Mouse (Mus musculus) cerebellum, postnatal 25 days (tissue): ENCODE results near the gene Ly6g6f.

Experiments
- DNase-seq, 2 experiments: peaks; one replicate each; pipeline ENCODE4 v3.0.0; 2021; ENCODE audit warnings: mixed read lengths in 2 of 2

Ly6g6f gene

GRCm38 (mm10) chr17:35077786-35078233, 7.6 kb downstream of the Ly6g6f start, which contains the start of gene Ly6g6d:
Gene Ly6g6d, minus strand, starts transcription at chr17:35078065.
- DNase-seq = peak; percentile 66 to 71

GRCm38 (mm10) chr17:35077285-35077684, 8.1 kb downstream of the Ly6g6f start:
- DNase-seq = peak in 1 of 2 experiments; percentile 30

- peak in 1 of 2 experiments; percentile 27 for DNase-seq
Observed at GRCm38 (mm10) chr17:35076507-35077176, 8.8 kb downstream of the Ly6g6f start, which contains the start of gene Ly6g6e. Gene Ly6g6e, plus strand, starts transcription at chr17:35076902.

GRCm38 (mm10) chr17:35074097-35074496, 11.3 kb downstream of the Ly6g6f start:
- peak; percentile 86 to 91 for DNase-seq

GRCm38 (mm10) chr17:35071454-35071853, 14.0 kb downstream of the Ly6g6f start:
- peak; percentile 49 to 52 for DNase-seq

GRCm38 (mm10) chr17:35070556-35071229, 14.7 kb downstream of the Ly6g6f start:
- DNase-seq = peak; percentile 85 to 91

- peak; percentile 36 to 56 for DNase-seq
Observed at GRCm38 (mm10) chr17:35068213-35068914, 17.0 kb downstream of the Ly6g6f start.

GRCm38 (mm10) chr17:35066084-35066483, 19.3 kb downstream of the Ly6g6f start, which contains the start of gene Mpig6b:
Gene Mpig6b, minus strand, starts transcription at chr17:35066184.
- peak in 1 of 2 experiments; percentile 21 for DNase-seq

GRCm38 (mm10) chr17:35064951-35065947, 20.2 kb downstream of the Ly6g6f start, which contains the start of gene Ly6g6c:
Gene Ly6g6c, plus strand, starts transcription at chr17:35065388.
- DNase-seq = peak; percentile 71 to 83

- peak; percentile 75 to 79 for DNase-seq
Observed at GRCm38 (mm10) chr17:35064378-35064877, 21.0 kb downstream of the Ly6g6f start.

- DNase-seq = peak; percentile 52 to 70
Observed at GRCm38 (mm10) chr17:35063466-35063865, 21.9 kb downstream of the Ly6g6f start.

- DNase-seq = peak in 1 of 2 experiments; percentile 17
Observed at GRCm38 (mm10) chr17:35061299-35061698, 24.1 kb downstream of the Ly6g6f start.

- peak; percentile 29 to 57 for DNase-seq
Observed at GRCm38 (mm10) chr17:35060737-35061297, 24.6 kb downstream of the Ly6g6f start.

- peak in 1 of 2 experiments; percentile 27 for DNase-seq
Observed at GRCm38 (mm10) chr17:35060071-35060470, 25.3 kb downstream of the Ly6g6f start.

GRCm38 (mm10) chr17:35058911-35059892, 26.2 kb downstream of the Ly6g6f start, which contains the start of gene Ddah2:
Gene Ddah2, plus strand, starts transcription at chr17:35059035.
- peak; percentile 85 to 91 for DNase-seq

GRCm38 (mm10) chr17:35058316-35058715, 27.1 kb downstream of the Ly6g6f start:
- DNase-seq = peak in 1 of 2 experiments; percentile 12

- no peak for DNase-seq
Observed at GRCm38 (mm10) chr17:35057090-35057489, 28.3 kb downstream of the Ly6g6f start.

GRCm38 (mm10) chr17:35055691-35056495, 29.5 kb downstream of the Ly6g6f start:
- DNase-seq = no peak
